Mouse (Mus musculus) megakaryocyte, adult 5-6 weeks (primary cell): ENCODE results near the gene Odf3l2. TPM values are rescaled to one million over a fixed set of nuclear protein-coding genes. Genes with fewer than 3 reads are reported as not detected.

ENCODE experiments used
- ATAC-seq: 2 replicates; pipeline ENCODE4 v1.8.0; 2016; ENCODE audit warnings: mild to moderate bottlenecking, inconsistent platforms; ENCODE audit not compliant: poor library complexity, severe bottlenecking
- total RNA-seq, 2 experiments: library from RNA; stranded (forward) in 1 of 2; stranded (reverse) in 1 of 2; fragments of 153-499, 151-499 nt in 1 of 2; fragments of 221-1000, 200-1000 nt in 1 of 2; gene quantifications; 2 replicates each; pipeline versions ENCODE4 v1.2.3 to v1.2.4; 2015 to 2017

Gene Odf3l2
- total RNA-seq, 2 experiments from 2014 or later = not detected

DNA sequence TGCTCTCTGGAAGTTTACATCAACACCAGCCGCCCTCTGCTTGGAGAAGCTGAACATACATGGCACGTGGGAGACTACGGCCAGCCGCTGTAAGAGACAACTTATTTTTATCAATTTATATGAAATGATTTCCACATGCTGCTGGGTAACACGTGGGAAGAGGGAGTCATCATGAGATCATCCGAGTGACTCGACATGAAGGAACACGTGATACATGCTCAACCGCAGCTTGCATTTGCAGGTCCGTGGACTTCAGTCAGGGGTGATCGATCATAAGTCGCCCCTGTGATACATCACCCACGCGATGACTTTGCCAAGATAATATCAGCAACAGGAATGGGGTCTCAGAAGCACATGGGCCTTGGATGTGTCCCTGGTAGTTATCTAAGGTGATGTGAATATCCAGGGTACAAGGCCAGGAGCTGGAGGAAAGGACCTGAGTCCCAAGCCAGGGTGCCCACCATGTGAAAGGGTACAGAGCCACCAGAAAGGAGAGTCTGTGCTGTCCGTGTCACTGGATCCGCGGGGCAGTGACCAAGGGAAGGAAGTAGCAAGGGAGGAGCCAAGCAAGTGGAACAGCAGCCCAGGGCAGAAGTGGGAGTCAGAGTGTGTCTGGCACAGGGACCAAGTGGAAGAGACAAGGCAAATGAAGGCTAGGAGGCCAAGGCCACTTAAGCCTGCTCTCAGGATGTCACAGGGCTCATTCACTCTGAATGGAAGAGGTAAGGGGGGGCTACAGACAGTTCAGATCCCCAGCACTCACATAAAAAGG is 12.3 kb downstream of the Odf3l2 start:
- ATAC-seq = no peak

DNA sequence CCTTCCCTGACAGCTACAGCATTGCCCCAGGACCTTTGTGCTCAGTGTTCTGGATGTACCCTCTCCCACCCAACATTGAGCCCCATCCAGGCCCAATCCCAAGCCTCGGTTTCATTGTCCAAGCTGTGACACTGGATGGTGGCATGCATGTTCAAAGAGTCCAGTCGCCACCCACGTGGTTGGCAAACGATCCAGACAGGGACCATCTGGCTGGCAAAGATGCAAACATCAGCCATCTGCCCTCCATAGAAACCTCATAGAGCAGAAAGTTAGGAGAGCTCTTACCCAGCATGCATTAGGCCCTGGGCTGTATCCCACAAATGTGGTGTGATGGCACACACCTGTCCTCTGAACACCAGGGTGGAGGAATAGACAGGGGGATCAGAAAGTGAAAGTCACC is 14.1 kb downstream of the Odf3l2 start:
- no peak for ATAC-seq

DNA sequence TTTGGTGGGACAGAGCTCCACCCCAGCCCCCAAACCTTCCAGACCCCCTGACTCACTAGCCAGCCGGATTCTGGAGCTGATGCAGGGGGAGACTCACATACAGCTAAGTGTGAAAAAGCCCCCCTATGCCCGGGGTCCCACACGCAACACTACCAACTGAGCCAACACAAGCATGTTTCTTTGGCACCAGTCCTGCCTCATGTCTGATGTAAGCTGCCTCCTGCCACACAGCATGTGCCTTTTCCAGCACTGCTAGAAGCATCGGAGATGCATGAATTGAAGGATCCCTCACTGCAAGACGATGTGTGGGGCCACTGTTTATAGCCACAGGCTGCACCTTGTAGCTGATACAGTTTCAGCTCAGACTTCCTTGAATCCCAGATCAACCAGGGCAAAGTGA is 17.2 kb downstream of the Odf3l2 start:
- no peak for ATAC-seq

DNA sequence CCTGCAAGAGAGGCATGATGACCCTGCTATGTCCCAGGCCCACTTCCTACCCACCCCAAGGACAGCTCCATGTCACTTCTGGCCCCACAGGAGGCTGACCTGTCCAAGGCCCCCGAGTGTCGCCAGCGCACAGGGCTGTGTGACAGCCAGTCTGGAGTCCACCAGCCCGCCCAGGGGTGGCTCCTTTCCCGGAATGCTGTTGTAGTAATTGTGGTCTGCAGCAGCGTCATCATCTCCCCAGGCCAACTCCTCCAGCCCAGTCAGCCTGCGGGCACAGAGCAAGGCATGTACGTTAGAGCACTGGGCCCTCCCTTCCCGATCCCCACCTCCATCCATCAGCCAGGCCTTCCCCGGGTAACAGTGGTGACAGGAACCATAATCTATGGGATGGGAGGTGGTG is 19.4 kb downstream of the Odf3l2 start:
- no peak for ATAC-seq

DNA sequence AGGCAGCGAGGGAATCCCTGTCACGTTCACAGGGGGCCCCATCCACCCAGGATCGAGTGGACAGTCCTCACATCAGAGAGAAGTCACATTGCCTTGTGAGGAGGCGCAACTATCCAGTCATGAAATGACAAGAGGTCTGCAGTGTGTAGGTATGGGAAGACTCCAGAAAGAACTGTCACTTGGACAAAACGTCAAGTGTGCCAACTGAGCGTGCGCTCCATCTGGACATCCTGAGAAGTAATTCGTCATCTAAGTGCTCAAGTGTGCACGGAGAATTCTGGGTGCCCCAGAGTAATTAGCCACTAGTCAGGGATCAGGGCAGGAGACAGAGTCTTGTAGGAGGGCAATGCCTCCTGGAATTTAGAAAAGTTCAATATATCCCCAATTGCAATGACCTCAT is 20.1 kb downstream of the Odf3l2 start:
- ATAC-seq = no peak

DNA sequence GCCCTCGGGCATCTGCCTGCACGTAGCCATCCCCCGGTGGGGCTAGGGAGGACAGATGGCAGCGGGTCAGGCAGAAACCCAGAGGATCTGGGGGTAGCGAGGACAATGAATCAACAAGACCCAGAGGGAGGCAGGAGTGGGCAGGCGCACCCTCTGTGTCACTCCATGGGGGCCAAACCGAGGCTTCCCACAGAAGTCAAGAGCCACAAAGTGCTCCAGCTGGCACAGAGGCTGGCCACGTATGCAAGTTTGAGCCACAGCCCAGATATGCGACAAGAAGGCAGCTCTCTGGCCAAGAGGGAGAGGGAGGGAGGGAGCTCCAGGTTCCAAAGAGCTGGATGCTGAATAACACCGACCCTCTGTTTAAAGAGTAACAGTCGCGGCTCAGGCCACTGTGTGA is 21.6 kb downstream of the Odf3l2 start:
- ATAC-seq = no peak

DNA sequence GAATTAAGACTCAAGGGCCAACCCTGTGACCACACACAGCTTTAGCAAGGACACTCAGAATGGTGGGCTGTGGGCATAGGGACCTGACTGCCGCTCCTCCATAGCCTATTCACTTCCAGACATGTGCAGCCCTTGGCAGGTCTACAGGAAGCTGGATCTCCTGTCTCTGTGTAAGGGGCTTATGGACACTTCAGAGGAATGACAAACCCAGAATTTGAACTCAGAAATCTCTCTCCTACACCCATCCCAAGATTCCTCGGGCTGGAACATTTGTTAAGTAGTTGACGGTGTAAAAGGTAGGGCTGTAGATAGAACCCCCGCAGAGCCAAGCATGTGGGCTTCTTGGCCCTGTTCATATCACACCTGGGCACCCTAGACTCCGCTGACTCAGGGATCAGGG is 29.2 kb downstream of the Odf3l2 start:
- ATAC-seq = no peak

DNA sequence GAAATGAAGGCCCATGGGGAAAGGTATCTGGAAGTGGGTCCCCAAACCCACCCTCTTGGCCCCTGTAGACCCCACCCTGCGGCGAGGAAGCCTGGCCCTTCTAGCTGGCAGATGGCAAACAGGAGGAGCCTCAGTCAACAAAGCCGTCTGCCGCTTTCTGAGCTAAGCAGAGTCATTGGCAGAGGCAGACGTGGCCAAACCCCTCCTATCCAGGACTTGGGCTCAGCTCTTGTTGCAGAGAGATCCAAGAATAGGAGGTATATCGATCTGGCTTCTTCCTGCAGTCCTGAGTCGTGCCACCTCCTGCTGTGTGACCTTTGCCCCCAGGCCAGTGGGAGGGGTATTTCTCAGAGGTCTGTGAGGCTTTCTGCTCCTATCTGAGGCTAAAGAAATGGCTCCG is 29.7 kb downstream of the Odf3l2 start:
- ATAC-seq = no peak

DNA sequence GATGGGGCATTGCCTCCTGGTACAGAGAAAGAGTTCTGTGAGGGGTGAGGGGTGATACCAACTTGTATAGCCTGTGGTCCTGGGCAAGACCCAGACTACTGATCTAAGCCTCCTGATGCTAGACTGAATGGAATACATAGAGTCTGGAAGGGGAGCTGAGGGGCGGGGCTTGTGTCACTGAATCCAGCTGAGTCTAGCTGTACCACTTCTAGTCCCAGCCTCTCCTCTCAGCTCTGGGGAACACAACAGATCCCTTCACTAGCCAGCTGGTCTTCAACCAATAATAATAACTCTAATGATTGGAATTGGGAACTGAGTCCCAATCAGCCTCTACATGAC is 31.3 kb downstream of the Odf3l2 start:
- no peak for ATAC-seq

DNA sequence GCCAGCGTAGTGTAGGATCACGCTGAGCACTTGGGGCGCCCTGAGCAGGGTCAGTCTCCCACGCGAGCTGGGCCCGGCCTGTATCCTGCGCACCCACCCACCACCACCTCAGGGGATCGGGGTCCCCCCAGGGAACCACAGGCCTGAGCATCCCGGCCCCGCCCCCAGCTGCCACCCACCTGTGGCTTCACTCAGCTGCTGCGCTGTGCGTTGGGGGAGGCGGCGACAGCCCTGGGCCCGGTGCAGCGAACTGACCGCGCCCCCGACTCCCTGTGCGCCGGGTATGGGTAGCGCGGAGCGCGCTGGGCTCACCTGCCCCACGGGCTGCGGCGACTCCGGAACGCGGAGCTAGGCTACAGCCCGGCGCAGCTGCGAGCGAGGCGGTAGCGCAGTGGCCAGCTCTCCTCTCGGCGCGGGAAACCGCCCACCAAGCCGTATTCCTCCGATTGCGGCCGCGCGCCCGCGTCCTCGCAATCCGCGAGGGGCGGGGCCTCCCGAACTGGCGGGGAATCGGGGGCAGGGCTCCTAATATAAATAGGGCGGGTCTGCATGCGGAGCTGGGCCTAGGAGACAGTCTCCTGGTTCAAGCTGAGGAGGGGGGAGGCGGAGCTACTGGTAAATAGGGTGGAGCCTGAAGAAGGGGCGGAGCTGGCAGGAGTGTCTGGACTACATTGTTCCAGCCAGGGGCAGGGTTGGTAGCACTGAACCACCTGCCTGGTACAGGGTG is 31.8 kb downstream of the Odf3l2 start, which contains the start of gene C2cd4c:
C2cd4c (minus strand) TSS at position 448 of the 727 bp plus-strand sequence.
- peak; percentile 38; the same call in 1 of the 2 replicates for ATAC-seq

DNA sequence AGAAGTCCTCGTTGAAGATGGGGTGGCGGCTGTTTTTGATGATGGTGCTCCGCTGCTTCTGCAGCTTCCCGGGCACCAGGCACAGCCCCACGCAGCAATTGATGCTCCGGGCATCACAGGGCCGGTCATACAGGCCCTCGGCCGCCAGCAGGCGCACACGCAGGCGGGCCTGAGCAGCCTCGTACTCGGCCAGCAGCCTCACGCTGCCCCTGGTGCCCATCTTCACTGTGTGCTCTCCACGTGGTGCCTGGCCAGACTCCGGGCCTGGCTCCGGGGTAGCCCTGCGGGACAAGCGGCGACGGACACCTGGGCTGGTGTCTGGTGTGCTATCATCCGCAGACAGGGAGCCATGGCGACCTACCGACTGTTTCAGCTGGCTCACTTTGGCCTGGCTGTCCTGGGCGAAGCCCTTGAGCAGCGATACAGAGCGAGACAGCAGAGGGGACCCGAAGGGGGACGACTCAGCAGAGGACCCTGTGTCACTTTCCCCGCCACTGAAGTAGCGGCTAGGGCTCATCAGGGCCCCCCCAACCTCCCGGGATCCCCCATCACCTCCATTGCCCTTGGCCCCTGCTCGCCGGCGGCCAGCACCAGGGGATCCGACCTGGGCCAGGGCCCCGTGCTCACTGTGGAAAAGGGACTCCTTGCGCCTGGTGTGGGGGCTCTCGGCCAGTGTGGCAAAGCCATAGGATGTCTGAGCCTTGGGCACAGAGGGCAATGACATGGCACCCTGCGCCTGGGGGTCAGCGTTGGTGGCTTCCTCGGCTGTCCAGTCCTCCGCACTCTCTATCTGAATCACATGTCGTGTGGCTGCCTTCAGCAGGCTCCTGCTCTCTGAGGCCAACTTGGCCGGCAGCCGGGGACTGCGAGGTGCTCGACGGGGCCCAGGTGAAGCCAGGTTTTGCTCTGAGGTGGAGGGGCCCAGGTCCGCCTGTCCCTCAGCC is 33.1 kb downstream of the Odf3l2 start:
- peak; percentile 43 for ATAC-seq

DNA sequence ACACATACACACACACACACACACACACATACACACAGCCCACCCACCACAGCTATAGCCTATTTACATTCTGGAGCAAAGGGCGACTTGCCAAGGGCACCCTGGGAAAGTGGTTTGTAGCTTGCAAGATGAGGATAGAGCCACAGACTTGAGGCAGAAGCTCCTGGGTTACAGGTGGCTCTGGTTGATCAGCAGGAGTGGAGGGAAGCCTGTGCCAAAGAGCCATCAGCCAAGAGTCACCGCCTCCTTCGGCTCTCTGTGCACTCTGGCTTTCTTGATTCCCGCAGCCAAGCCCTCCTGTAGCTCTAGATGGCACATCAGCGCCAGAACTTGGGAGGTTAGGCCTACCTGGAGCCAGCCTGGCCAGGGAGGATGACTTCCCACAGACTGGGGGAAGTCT is 34.2 kb downstream of the Odf3l2 start:
- ATAC-seq = no peak

DNA sequence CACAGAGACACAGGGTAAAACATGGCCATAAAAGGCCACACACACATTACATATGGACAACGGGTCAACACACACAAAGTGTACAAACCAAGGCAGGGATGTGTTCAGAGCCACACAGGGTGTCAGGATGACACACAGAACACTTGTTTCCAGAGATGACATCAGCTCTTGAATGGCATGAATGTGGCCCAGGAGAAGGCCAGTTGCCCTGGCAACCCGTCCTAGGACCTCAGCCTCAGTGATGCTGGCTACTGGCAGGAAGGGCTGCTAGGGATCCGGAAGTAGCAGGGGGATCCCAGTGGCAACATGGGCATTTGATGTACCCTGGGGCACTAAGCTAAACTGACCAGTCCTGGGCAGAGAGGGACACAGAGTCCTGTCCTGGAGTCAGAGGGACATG is 36.3 kb downstream of the Odf3l2 start:
- no peak for ATAC-seq

DNA sequence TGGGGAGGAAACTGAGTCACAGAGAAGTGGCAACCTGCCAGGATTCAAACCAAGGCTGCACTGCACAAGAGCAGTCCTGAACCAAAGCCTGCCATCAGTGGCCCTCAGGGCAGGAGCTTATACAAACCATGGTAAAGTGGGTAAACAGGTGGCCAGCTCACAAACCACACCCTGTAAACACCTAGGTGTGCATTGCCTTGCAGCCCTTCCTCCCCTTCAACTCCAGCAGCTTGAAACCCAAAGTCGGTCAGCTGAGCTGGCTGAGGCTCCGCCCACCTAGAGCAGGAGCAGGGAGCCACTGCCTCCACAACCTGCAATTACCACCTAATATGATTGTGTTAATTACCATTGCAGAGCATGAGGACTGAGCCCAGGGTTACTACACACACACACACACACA is 37.6 kb downstream of the Odf3l2 start:
- ATAC-seq = no peak

DNA sequence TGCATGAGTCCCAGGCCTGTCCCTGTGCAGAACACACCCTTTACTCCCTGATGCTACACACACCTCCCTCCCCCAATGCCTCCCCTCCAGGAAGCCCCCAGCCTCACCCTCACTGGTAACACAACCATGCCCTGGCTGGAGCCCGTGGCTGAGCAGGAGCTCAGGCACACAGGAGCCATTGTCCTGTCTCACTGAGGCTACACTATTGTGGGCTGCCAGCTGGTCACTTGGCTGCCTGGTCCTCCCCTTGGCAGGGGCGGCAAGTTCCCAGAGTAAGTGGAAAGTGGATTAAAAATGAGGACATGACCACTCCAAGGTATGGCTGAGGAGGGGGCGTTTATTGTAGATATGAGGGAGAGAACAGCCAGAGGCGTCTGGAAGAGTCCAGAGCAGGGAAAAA is 39.0 kb downstream of the Odf3l2 start:
- no peak for ATAC-seq

DNA sequence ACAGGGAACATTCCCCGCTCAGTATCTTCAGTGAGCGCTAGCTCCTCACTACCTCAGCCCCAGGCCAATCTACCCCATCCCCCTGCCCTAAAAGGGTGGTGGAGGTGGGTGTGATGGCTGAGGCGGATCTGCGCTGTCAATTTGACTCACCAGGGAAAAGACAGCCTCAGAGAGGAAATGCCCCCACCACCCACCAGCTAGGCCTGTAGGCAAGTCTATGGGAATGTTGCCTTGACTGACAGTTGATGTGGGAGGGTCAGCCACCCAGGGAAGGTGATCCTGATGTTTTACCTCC is 47.7 kb downstream of the Odf3l2 start:
- ATAC-seq = no peak

DNA sequence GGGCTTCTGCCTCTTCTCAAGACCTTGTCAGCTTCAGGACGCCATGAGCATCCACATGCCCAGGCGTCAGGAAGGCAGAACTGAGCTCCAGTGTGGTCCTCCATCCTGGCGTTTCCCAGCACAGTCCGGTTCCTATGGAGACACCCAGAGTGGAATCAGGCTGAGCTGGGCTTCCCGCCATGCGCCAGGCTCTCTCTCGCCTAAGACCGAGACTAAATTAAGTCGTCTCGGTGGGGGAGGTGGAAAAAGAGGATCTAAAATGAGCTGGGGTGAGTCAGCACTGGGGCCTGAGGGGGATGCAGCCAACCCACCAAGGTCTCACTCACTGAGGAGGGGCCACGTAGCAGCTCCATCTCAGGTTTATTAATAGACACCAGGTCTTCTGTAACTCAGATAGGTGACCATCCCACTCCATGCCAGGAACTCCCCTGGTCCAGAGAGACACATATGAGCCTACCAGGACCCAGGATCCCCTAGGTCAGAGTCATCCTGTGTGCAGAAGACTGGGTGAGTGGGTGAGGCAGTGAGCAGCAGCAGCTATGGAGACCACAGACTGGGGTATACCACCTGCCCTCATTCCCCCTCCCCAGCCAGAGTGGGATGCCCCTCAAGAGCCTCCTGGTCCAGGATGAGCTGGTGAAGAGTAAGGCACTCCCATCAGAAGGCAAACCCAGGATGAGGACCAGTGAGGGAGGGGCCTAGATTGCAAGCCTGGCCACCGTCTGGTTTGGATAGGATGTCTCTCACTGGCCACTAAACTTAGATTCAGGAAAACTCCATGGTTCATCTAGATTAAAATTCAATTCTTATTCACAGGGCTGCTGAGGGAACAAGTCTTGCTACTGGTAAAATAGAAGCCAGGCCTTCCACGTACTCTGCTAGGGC is 48.2 kb downstream of the Odf3l2 start:
- ATAC-seq = no peak

DNA sequence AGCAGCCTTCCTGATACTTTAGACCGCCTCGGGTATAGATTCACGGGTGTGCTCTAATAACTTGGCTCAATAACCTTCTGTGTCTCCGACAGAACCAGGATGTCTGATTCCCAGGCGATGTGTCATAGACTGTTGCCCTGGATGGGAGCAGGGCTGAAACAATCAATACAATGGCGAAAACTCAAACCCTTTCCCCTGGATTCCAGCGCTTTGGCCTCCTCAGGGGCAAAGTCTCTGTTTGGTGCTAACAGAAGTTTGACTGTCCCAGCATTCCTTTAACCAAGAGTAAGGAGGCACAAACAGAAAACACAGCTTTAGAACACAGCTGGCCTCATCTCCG is 50.0 kb downstream of the Odf3l2 start:
- ATAC-seq = no peak; the same call in 1 of the 2 replicates

DNA sequence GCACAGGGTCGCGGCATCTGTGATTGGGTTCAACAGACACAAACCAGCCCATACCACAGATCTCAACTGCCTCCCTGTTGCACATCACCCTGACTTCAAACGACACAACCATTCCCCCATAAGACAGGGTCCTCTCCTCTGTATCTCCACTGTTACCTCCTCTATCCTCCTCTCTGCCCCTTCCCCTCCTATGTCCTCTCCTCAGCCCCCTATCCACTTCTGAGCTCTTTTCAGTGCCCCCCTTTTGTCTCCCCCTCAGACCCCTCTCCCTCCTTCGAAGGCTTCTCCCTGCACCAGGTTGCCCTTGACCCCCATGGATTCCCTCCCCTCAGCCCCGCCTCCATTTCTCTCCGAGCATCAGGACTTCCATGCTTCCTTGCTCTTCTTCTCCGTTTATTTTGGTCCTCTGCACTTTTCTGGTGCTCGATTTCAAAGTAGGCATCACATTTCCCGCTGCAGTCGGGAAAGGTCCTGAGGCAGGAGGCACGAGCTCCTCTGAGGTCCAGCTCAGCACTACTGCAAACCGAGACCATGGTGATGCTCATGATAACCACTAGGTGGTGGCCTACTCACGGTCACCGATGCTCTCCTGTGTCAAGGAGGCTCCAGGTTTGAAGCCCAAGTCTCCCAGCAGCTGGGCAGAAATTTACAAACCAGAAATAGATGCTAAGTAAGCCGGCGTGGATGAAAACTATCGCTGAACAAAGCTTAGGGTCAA is 50.5 kb downstream of the Odf3l2 start:
- ATAC-seq = peak; percentile 72

DNA sequence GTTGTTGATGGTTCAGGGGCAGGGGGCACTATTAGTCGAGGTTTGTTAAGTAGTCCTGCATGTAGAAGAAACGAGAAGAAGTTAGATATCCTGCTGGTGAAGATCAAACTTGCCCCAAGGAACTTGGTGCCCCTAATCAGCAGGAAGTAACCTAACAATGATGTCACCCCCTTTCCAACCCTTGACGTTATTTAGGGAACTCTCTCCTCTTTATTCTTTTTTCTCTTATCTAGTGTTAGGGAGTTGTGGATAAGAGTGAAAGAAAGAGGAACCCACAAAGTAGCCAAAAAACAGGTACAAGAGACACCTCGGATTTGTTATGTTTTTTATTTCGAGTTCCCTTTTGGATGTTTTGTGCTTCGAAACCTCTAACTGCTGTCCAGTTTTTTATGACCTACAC is 51.4 kb downstream of the Odf3l2 start:
- no peak for ATAC-seq
